Mouse (Mus musculus) embryonic facial prominence, embryonic 15.5 days (tissue): ENCODE results near the gene Man1c1. TPM values are rescaled to one million over a fixed set of nuclear protein-coding genes. Genes with fewer than 3 reads are reported as not detected.

ENCODE experiments used
- ATAC-seq: fragments of 200-750 bp; cut with Nextera tagmentation; 2 replicates; pipeline ENCODE4 v1.8.0; 2017; ENCODE audit warnings: low read depth, moderate TSS enrichment; ENCODE audit not compliant: insufficient number of reproducible peaks, low FRiP score, low TSS enrichment
- H3K27ac ChIP-seq: fragments of 300-500 bp; sonication (generic); replicated peaks from 2 replicates; pipeline ENCODE4 v1.5.1; 2015; ENCODE audit warnings: mild to moderate bottlenecking, inconsistent platforms
- H3K27me3 ChIP-seq: fragments of 300-500 bp; sonication (generic); 2 replicates; pipeline ENCODE4 v1.6.1; 2015; ENCODE audit warnings: inconsistent platforms
- H3K36me3 ChIP-seq: fragments of 300-500 bp; sonication (generic); 2 replicates; pipeline ENCODE4 v1.6.1; 2015; ENCODE audit warnings: mild to moderate bottlenecking, inconsistent platforms
- H3K4me1 ChIP-seq: fragments of 300-500 bp; sonication (generic); 2 replicates; pipeline ENCODE4 v1.6.1; 2015; ENCODE audit warnings: inconsistent platforms
- H3K4me2 ChIP-seq: fragments of 300-500 bp; sonication (generic); replicated peaks from 2 replicates; pipeline ENCODE4 v1.6.1; 2015; ENCODE audit warnings: mild to moderate bottlenecking, inconsistent platforms
- H3K4me3 ChIP-seq: fragments of 300-500 bp; sonication (generic); replicated peaks from 2 replicates; pipeline ENCODE4 v1.5.1; 2015; ENCODE audit warnings: mild to moderate bottlenecking, inconsistent platforms
- H3K9ac ChIP-seq: fragments of 300-500 bp; sonication (generic); 2 replicates; pipeline ENCODE4 v1.6.1; 2015; ENCODE audit warnings: inconsistent platforms
- H3K9me3 ChIP-seq: fragments of 300-500 bp; sonication (generic); replicated peaks from 2 replicates; pipeline ENCODE4 v1.6.1; 2016; ENCODE audit warnings: inconsistent platforms
- WGBS: fragments of 180-500 bp; shearing (Covaris S2); methylation state at CpG from one replicate; pipeline ENCODE4 v1.1.7; 2015; 5-methylcytosine and 5-hydroxymethylcytosine counted together
- polyA plus RNA-seq: library from polyadenylated mRNA; unstranded; fragments of >200 nt; fragmentation: Nextera tagmentation; extraction: Ambion mirVana; gene quantifications from 2 replicates; pipeline ENCODE4 v1.2.1, GENCODE M21; 2015

Gene Man1c1
- polyA plus RNA-seq, 1 experiment from 2014 or later: 5.6 TPM

DNA sequence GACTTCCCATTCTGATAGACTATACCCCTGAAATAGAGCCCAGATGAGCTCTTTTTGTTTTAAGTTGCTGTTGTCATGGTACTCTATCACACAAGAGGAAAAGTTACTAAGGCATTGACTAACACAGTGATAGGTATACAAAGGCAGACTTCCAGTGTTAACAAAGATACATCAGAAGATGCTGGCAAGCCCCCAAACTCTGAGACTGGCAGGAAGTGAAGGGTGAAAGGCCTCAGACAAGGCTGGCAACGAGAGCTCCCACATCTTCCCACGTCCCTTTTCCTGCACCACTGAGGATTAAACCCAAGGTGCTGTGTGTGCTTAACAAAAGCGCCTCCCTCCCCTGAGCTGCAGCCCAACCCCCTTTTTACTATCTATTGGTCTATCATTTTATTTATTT lies 19.2 kb upstream of the Man1c1 start:
- Histone ChIP-seq H3K4me1 (peaks cover 9% of the 10 kb centered on the region; the same call in 1 of the 2 replicates), H3K4me2 (no peak overlapping the region), H3K9me3 (no peaks in the 10 kb centered on the region), H3K36me3 (no peaks in the 10 kb centered on the region), H3K4me3 (no peak overlapping the region), H3K9ac (no peak overlapping the region), H3K27ac (no peak overlapping the region), H3K27me3 (no peaks in the 10 kb centered on the region)
- WGBS: 69% methylated on average over 3 of the region's 3 CpGs
- no peak for ATAC-seq

DNA sequence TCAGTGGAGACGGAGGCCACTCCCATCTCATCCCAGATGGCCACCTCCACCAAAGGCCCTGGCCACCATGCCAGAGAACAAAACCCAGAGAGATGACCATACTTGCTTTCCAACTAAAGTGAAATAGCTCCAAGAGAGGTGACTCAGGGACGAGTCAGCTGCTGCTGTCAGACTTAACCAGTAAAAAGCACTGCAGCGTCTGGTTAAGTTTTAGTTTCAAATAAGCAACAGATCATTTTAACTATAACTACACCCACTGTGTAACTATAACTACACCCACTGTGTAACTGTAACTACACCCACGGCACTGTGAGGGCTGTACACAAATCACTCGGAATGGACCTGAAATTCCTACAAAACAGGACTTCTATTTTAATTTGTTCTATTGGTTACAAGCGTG lies 17.0 kb upstream of the Man1c1 start:
- Histone ChIP-seq H3K9me3 (no peaks in the 10 kb centered on the region), H3K4me3 (no peak overlapping the region), H3K9ac (no peak overlapping the region), H3K4me1 (peaks cover 9% of the 10 kb centered on the region; the same call in 1 of the 2 replicates), H3K4me2 (no peak overlapping the region), H3K27ac (no peak overlapping the region), H3K36me3 (no peaks in the 10 kb centered on the region), H3K27me3 (no peaks in the 10 kb centered on the region)
- 65% methylated on average over 6 of the region's 6 CpGs for WGBS
- ATAC-seq: no peak

DNA sequence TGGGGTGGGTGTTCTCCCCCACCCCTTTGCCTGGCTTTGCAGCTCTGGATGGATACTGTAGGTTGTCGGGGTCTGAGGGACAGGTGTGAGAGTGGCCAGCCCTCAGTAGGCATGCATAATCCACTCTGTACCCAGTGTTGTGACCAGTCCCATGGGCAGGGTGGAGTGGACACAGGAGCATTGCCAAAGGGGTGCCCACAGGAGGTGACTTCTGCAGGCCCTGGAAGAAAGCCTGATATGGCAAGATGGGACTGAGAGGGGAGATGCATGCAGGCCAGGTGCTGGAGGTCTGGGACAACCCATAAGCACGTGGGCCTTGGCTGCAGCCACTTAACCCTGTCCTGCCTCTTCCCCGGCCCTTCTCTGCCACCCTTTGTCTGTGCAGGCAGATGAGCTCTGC lies 16.3 kb upstream of the Man1c1 start:
- no peak for ATAC-seq
- peaks cover 3% of the 10 kb centered on the region; the same call in 1 of the 2 replicates for H3K4me1 ChIP-seq
- H3K4me3 ChIP-seq: no peak overlapping the region
- no peaks in the 10 kb centered on the region for H3K27me3 ChIP-seq
- H3K9ac ChIP-seq: no peak overlapping the region
- no peak overlapping the region for H3K4me2 ChIP-seq
- H3K27ac ChIP-seq: no peak overlapping the region
- 67% methylated on average over 3 of the region's 3 CpGs for WGBS
- H3K36me3 ChIP-seq: no peaks in the 10 kb centered on the region
- no peaks in the 10 kb centered on the region for H3K9me3 ChIP-seq

DNA sequence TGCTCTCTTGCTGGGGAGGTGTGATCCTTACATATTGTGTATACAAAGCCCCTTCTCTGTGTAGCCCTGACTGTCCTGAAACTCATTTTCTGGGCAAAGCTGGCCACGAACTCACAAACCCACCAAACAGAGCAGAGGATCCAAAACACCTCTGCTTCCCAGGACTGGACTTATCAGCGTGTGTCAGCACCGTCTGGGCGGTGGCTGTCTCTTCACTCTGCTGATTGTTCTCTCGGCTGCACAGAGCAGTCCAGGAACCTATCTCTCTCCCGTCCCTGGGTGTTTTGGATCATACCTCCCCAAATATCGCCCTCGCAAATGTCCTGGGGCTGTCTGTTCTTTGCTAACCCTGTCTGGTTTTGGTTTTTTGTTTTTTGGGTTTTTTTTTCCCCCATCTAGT lies 15.4 kb upstream of the Man1c1 start:
- no peak overlapping the region for H3K4me3 ChIP-seq
- ATAC-seq: no peak
- 67% methylated on average over 8 of the region's 8 CpGs for WGBS
- H3K4me2 ChIP-seq: no peak overlapping the region
- H3K27ac ChIP-seq: no peak overlapping the region
- H3K36me3 ChIP-seq: no peaks in the 10 kb centered on the region
- H3K9me3 ChIP-seq: no peaks in the 10 kb centered on the region
- no peaks in the 10 kb centered on the region for H3K27me3 ChIP-seq
- H3K4me1 ChIP-seq: no peaks in the 10 kb centered on the region
- H3K9ac ChIP-seq: no peak overlapping the region

DNA sequence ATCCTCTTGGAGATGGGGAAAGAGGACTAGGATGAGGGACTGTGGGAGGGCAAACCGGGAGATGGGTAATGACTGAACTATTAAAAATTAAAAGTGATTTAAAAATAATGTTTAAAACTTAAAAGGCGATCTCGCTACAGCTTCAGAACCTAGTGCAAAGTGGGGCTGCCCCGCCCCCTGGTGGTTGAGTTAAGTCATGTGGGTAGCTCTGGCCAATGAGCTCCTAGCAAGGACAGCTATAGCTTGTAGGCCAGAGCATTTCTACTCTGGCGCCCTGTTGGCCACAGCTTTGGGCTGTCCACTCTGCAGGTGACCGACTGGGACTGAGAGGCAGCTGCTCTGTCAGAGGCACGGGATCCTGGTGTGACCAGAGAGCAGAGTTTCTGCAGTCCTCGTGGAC lies 9.8 kb upstream of the Man1c1 start:
- ATAC-seq: peak; percentile 88
- Histone ChIP-seq H3K27me3 (no peaks in the 10 kb centered on the region), H3K9ac (no peak overlapping the region), H3K4me1 (peaks cover 7% of the 10 kb centered on the region; the same call in 1 of the 2 replicates), H3K27ac (no peak overlapping the region), H3K4me2 (peak overlapping the region; percentile 10; the same call in 1 of the 2 replicates), H3K36me3 (no peaks in the 10 kb centered on the region), H3K4me3 (no peak overlapping the region), H3K9me3 (no peaks in the 10 kb centered on the region)
- 10% methylated on average over 8 of the region's 8 CpGs for WGBS

DNA sequence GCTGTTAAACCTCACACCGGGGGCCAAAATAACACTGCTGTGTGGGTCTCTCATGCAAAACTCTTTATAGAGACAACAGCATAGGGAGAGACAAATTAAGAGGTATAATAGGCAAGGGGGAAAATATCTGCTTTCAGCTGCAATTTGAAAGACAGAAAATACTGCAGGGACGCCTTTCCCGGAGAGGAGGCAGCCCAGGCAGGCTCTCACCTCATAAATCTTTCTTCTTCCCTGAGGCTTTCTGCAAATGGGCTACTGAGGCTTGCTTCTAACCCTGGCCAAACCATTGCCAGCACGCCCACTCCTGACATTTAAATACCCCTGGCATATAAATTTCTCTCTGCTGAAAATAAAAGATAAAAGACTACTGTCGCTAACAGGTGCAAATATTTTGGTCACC lies 1.2 kb upstream of the Man1c1 start:
- Histone ChIP-seq H3K4me2 (no peak overlapping the region), H3K9ac (no peak overlapping the region), H3K36me3 (no peaks in the 10 kb centered on the region), H3K4me3 (no peak overlapping the region), H3K4me1 (peaks cover 34% of the 10 kb centered on the region), H3K27ac (no peak overlapping the region), H3K9me3 (no peaks in the 10 kb centered on the region), H3K27me3 (peaks cover 7% of the 10 kb centered on the region)
- 59% methylated on average over 5 of the region's 5 CpGs for WGBS
- no peak for ATAC-seq

DNA sequence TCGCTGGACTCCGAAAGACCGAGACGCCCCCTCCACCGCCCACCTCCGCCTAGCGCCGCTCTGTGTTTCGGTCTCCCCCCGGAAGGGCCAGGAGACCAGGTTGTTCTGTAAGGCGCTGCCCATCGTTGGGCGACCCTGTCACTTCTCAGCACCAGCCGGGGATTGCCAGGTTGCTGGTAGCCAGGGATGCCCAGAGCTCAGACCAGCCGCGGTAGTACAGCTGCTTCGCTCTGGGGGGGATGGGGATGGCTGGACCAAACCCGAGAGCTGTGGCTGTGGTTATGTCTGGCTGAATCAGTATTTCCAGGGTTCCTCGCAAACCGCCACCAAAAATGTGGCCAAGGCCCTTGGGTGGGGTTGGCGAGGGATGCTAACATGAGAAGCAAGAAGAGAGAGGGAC lies 500 bp upstream of the Man1c1 start:
- Histone ChIP-seq H3K9me3 (no peaks in the 10 kb centered on the region), H3K36me3 (no peaks in the 10 kb centered on the region), H3K9ac (peak overlapping the region; percentile 33; the same call in 1 of the 2 replicates), H3K27me3 (peaks cover 7% of the 10 kb centered on the region), H3K27ac (no peak overlapping the region), H3K4me1 (peaks cover 34% of the 10 kb centered on the region), H3K4me3 (peak overlapping the region; percentile 66), H3K4me2 (peak overlapping the region; percentile 92)
- WGBS: under 1% methylated on average over 21 of the region's 21 CpGs
- peak; percentile 8; the same call in 1 of the 2 replicates for ATAC-seq

DNA sequence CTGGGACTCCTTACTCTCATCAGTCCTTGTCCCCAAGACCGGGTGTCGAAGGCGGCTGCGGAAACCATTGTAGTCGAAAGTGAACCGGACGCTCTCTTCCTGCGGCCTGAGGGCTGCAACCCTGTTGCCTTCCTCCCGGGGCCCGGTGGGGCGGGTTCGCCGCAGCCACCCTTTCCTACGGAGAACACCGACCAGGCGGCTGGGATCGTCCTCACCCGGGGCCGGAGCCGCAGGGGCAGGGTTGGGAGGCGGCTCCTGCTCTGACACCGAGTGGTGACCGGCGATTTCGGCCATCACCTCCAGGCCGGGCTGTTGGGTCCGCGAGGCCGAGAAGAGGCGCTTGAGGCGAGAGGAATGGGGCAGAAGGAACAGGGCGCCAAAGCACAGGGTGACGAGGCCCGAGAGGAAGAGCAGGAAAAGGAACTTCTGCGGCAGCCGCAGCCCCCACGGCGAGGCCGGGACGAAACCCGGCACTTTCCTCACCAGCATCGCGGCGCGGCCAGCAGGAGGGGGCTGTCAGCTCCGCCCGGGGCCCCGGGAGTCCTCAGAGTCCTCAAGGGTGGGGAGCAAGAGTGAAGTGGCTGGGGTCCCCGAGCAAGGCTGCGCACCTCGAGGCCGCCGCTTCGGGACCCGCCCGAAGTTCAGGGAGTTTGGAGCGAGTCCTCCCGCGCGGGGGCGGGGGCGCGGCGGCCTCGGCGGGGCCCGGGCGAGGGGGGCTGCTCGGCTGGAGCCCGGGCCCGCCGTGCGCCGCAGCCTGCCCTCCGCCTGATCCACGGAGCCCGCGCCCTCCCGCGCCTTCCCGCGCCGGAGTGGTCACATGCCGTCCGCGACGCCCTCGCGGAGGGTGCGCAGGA lies 882 bp downstream of the Man1c1 start:
- Histone ChIP-seq H3K27ac (peak overlapping the region; percentile 28; the same call in 1 of the 2 replicates), H3K4me3 (peak overlapping the region; percentile 66), H3K4me2 (peak overlapping the region; percentile 92), H3K9me3 (no peaks in the 10 kb centered on the region), H3K27me3 (peaks cover 7% of the 10 kb centered on the region), H3K4me1 (peaks cover 34% of the 10 kb centered on the region), H3K36me3 (no peaks in the 10 kb centered on the region), H3K9ac (peak overlapping the region; percentile 51)
- peak; percentile 2; the same call in 1 of the 2 replicates for ATAC-seq
- under 1% methylated on average over 90 of the region's 90 CpGs for WGBS

DNA sequence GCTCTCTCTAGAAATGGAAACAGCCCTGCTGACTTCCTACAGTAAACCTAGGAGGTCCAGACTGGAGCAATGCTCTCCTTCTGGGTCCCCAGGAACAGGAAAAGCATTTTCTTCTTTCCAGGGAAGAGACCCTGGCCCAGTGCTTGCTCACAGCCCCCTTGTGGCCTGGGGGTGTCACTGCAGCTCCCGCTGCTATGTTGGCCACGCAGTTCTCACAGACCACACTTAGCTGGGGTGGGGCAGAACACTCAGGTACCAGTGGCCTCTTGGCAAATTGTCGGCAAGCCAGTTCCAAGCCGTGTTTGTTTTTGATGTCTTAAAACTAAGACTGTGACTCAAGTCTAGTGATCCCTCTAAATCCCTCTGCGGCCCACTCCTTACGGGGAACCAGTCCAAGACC lies 2.2 kb downstream of the Man1c1 start:
- peaks cover 7% of the 10 kb centered on the region for H3K27me3 ChIP-seq
- no peak overlapping the region for H3K9ac ChIP-seq
- peak overlapping the region; percentile 66 for H3K4me3 ChIP-seq
- peak overlapping the region; percentile 92 for H3K4me2 ChIP-seq
- no peaks in the 10 kb centered on the region for H3K36me3 ChIP-seq
- no peaks in the 10 kb centered on the region for H3K9me3 ChIP-seq
- 32% methylated on average over 6 of the region's 6 CpGs for WGBS
- ATAC-seq: no peak
- peaks cover 34% of the 10 kb centered on the region for H3K4me1 ChIP-seq
- no peak overlapping the region for H3K27ac ChIP-seq

DNA sequence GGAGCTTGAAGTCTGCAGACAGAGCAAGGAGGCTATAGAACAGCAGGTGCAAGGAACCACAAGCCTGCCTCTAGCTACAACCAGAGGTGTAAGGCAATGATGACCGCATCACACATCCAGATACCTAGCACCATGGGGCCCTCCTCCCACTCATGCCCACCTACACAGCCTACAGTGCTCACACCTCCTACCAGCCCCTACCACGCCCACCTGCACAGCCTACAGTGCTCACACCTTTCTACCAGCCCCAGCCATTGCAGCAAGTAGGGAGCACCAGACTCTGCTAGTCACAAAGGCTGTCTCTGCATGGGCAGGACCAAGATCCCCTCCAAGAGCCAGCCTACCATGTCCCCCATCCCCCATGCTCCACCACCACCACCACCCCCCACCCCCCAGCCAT lies 3.2 kb downstream of the Man1c1 start:
- H3K4me3 ChIP-seq: no peak overlapping the region
- no peak overlapping the region for H3K27ac ChIP-seq
- no peaks in the 10 kb centered on the region for H3K9me3 ChIP-seq
- H3K4me1 ChIP-seq: peaks cover 34% of the 10 kb centered on the region
- H3K4me2 ChIP-seq: no peak overlapping the region
- WGBS: 84% methylated on average over 2 of the region's 2 CpGs
- no peak overlapping the region for H3K9ac ChIP-seq
- H3K36me3 ChIP-seq: no peaks in the 10 kb centered on the region
- ATAC-seq: no peak
- peaks cover 7% of the 10 kb centered on the region for H3K27me3 ChIP-seq

DNA sequence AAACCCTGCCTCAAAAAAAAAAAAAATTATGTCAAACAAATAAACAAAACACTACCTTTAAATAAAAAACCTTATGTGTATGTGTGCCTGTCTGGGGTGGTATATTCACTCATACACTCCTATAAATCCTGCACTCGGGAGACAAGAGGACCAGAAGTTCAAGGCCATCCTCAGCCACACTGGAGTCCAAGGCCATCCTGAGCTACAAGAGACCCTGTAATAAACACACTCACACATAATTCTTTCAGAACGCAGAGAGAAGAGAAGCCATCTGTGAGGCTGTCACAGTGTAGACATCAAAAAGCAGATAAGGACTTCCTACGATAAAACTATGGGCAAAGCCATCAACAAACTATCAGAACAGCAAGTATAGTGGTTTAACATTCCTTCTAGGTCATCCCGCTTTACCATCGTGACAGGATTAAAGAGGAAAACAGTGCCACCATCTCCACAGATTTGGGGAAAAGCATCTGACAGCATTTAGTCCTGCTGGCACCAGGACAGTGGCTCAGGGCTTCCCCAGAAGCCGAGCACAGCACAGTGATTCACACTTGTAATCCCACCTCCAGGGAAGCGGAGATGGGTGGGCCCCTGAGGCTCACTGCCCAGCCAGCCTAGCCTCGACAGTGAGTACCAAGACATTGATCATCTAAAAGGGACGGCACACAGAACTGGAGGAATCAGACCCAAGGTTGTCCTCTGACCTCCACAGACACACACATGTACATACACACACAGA lies 10.7 kb downstream of the Man1c1 start:
- H3K4me1 ChIP-seq: no peaks in the 10 kb centered on the region

More for the DNA sequence above, 10.7 kb downstream of the Man1c1 start:
- no peaks in the 10 kb centered on the region for H3K36me3 ChIP-seq
- no peak overlapping the region for H3K4me3 ChIP-seq
- no peak for ATAC-seq
- H3K9ac ChIP-seq: no peak overlapping the region
- no peak overlapping the region for H3K4me2 ChIP-seq
- H3K9me3 ChIP-seq: 0 out of 2 replicates have a peak, but pooled peaks cover 4% of the 10 kb centered on the region
- no peaks in the 10 kb centered on the region for H3K27me3 ChIP-seq
- WGBS: 73% methylated on average over 9 of the region's 9 CpGs
- H3K27ac ChIP-seq: no peak overlapping the region
